Mouse (Mus musculus) limb, embryonic 12.5 days (tissue): ENCODE data around the gene Sorbs2. TPM values are rescaled to one million over a fixed set of nuclear protein-coding genes. Genes with fewer than 3 reads are reported as not detected.

Experiments used
- ATAC-seq: fragments of 200-750 bp; cut with Nextera tagmentation; 2 replicates; pipeline ENCODE4 v1.8.0; 2017; ENCODE audit warnings: low read depth, moderate TSS enrichment; ENCODE audit not compliant: insufficient number of reproducible peaks, insufficient read depth, low FRiP score, low TSS enrichment
- H3K27ac ChIP-seq: fragments of 300-500 bp; sonication (generic); 2 replicates; pipeline ENCODE4 v1.5.1; 2016; ENCODE audit warnings: mild to moderate bottlenecking, moderate library complexity
- H3K27me3 ChIP-seq: fragments of 300-500 bp; sonication (generic); 2 replicates; pipeline ENCODE4 v1.6.1; 2016; ENCODE audit warnings: mild to moderate bottlenecking, moderate library complexity
- H3K36me3 ChIP-seq: fragments of 300-500 bp; sonication (generic); 2 replicates; pipeline ENCODE4 v1.6.1; 2016; ENCODE audit warnings: mild to moderate bottlenecking, moderate library complexity
- H3K4me1 ChIP-seq: fragments of 300-500 bp; sonication (generic); replicated peaks from 2 replicates; pipeline ENCODE4 v1.6.1; 2016
- H3K4me2 ChIP-seq: fragments of 300-500 bp; sonication (generic); 2 replicates; pipeline ENCODE4 v1.6.1; 2016; ENCODE audit warnings: mild to moderate bottlenecking, moderate library complexity
- H3K4me3 ChIP-seq: fragments of 300-500 bp; sonication (generic); replicated peaks from 2 replicates; pipeline ENCODE4 v1.5.1; 2016; ENCODE audit warnings: mild to moderate bottlenecking
- H3K9ac ChIP-seq: fragments of 300-500 bp; sonication (generic); replicated peaks from 2 replicates; pipeline ENCODE4 v1.6.1; 2016; ENCODE audit warnings: mild to moderate bottlenecking, moderate library complexity
- H3K9me3 ChIP-seq: fragments of 300-500 bp; sonication (generic); 2 replicates; pipeline ENCODE4 v1.6.1; 2016; ENCODE audit warnings: mild to moderate bottlenecking, moderate library complexity
- WGBS: fragments of 180-500 bp; shearing (Covaris S2); methylation state at CpG from one replicate; pipeline ENCODE4 v1.1.7; 2016; 5-methylcytosine and 5-hydroxymethylcytosine counted together
- polyA plus RNA-seq: library from polyadenylated mRNA; unstranded; fragments of >200 nt; fragmentation: Nextera tagmentation; extraction: Ambion mirVana; gene quantifications from 2 replicates; pipeline ENCODE4 v1.2.1, GENCODE M21; 2016

Gene Sorbs2
- polyA plus RNA-seq, 1 experiment from 2014 or later: 26.5 TPM

DNA sequence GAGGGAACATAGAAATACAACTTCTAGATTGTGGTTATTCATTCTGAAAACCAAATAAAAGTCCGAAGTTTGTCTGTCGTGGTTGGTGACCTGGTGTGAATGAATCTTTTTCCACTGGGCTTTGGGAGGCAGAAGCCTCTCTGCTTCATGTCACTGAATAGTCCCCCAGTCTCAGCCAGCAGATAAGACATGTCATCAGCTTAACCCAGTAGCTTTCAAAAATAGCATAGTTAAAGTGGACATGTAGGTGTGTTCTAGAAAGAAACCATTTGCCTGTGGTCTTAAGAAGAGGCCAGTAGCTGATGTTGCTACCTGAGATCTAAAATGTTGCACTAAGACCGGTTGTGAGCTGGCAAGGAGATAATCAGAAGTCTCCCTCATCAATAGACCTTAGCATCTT lies 150.4 kb downstream of the Sorbs2 start:
- H3K27ac ChIP-seq: no peak overlapping the region
- peak overlapping the region; percentile 45 for H3K4me2 ChIP-seq
- ATAC-seq: no peak
- no peak overlapping the region for H3K9ac ChIP-seq
- no peaks in the 10 kb centered on the region for H3K27me3 ChIP-seq
- no peaks in the 10 kb centered on the region for H3K9me3 ChIP-seq
- no peak overlapping the region for H3K4me3 ChIP-seq
- WGBS: 80% methylated on average over 3 of the region's 3 CpGs
- peaks cover 46% of the 10 kb centered on the region for H3K4me1 ChIP-seq
- no peaks in the 10 kb centered on the region for H3K36me3 ChIP-seq

DNA sequence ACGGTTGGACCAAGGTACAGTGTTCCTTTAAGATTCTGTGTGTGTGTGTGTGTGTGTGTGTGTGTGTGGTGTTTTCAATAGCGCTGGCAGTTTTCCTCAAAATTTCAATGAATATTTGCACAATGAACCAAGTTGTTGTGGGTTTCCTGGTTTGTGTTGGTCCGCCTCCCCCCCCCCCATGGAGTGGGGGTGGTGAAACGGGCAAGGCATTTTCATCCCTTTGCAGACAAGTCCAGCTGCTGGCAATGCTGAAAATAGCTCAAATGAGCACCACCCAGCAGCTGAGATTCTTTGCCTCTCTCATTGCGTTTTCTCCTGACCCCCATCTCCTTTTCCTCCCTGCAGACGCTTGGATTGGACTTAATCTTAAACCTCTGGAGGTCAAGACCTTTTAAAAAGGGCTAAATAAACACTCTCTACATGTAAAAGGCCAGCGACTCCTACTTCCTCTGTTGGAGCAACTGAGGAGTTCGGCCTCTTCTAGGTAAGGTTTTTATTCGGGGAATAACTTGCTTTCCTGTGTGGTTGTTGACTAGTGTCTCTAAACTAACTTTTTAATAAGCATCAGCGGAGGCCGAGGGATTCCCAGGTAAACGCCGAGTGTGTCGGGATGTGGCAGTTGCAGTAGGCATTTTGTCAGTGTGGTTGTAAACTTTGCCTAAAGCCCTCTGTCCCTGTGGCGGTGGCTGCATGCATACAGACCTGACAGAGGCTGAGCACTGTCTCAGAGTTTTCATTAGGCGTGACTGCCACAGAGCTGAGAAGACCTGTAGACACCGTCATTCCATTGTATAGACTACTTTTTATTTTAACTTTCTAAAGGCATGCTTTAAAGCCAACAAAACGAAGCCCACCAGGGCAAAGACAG lies 151.1 kb downstream of the Sorbs2 start:
- ATAC-seq: no peak
- WGBS: 25% methylated on average over 18 of the region's 18 CpGs

DNA sequence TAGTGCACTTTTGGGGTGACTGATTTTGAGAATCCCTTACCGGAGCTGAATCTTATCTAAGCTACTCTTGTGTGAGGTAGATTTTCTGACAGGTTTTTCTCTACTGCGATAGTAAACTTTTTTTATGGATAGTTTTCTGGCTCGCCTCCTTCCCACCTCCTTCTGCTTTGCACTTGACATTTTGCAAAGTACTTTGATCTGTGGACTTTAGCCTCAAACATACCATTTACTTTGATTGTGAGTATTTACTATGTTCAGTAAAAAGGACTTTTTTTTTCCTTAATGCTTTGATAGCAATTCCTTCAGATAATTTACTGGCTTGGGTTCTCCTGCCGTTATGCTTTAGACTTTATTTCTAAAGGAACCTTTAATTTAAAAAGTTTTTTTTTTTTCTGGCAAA lies 151.9 kb downstream of the Sorbs2 start:
- peak overlapping the region; percentile 45 for H3K4me2 ChIP-seq

More for the DNA sequence above, 151.1 kb downstream of the Sorbs2 start:
- Histone ChIP-seq H3K9ac (peak overlapping the region; percentile 18; the same call in 1 of the 2 replicates), H3K4me3 (peak overlapping the region; percentile 24), H3K4me2 (peak overlapping the region; percentile 45), H3K27ac (peak overlapping the region; percentile 67), H3K27me3 (no peaks in the 10 kb centered on the region), H3K9me3 (no peaks in the 10 kb centered on the region), H3K4me1 (peaks cover 46% of the 10 kb centered on the region), H3K36me3 (no peaks in the 10 kb centered on the region)

DNA sequence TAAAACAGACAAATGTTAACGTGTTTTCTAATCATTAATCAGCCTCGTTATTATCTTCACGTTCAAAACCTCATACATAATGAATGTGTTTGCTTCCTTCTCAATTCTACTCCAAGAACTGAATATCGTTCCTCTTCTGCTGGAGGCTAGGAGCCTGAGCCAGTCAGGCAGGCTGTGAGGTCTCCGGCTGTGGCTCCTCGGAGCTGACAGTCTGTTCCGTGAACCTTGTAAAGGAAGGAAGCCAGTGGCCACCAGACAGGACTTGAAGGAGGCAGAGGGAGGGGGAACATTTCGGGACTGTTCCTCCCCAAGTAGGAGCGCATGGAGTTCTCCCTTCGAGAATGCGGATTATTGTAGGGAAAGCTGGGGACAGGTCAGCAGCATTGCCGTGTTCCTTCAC lies 153.0 kb downstream of the Sorbs2 start:
- ATAC-seq: no peak
- no peak overlapping the region for H3K9ac ChIP-seq
- WGBS: 48% methylated on average over 12 of the region's 12 CpGs
- peaks cover 40% of the 10 kb centered on the region for H3K4me1 ChIP-seq
- no peaks in the 10 kb centered on the region for H3K36me3 ChIP-seq
- H3K4me3 ChIP-seq: no peak overlapping the region
- peak overlapping the region; percentile 23 for H3K4me2 ChIP-seq
- H3K9me3 ChIP-seq: no peaks in the 10 kb centered on the region
- H3K27ac ChIP-seq: peak overlapping the region; percentile 74
- H3K27me3 ChIP-seq: no peaks in the 10 kb centered on the region

More for the DNA sequence above, 151.9 kb downstream of the Sorbs2 start:
- Histone ChIP-seq H3K27ac (peak overlapping the region; percentile 67), H3K4me1 (peaks cover 45% of the 10 kb centered on the region), H3K9me3 (no peaks in the 10 kb centered on the region), H3K36me3 (no peaks in the 10 kb centered on the region), H3K9ac (no peak overlapping the region), H3K27me3 (no peaks in the 10 kb centered on the region), H3K4me3 (peak overlapping the region; percentile 24; the same call in 1 of the 2 replicates)
- 37% methylated on average over 4 of the region's 4 CpGs for WGBS
- ATAC-seq: no peak

DNA sequence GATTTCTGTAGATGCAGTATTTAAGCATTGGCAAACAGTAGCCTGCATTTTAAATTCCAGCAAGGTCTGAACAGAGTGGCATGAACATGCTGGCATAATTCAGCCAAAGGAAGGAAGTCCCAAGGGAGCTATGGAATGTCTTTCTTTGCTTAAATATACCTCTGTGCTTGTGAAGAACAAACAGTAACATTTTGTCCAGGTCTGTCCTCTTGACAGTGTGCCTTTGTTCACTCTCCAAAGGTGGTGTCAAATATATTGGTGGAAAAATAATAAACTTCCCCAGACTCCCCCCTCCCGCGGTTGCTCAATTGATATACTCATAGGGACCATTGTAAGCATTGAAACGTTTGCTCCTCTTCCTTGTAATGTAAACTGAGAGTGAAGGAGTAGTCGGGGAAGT lies 154.0 kb downstream of the Sorbs2 start:
- Histone ChIP-seq H3K27ac (peak overlapping the region; percentile 74; the same call in 1 of the 2 replicates), H3K9me3 (no peaks in the 10 kb centered on the region), H3K27me3 (no peaks in the 10 kb centered on the region), H3K36me3 (no peaks in the 10 kb centered on the region), H3K9ac (no peak overlapping the region), H3K4me2 (peak overlapping the region; percentile 17), H3K4me3 (no peak overlapping the region), H3K4me1 (peaks cover 40% of the 10 kb centered on the region)
- WGBS: 41% methylated on average over 4 of the region's 4 CpGs
- ATAC-seq: peak; percentile 54; the same call in 1 of the 2 replicates

DNA sequence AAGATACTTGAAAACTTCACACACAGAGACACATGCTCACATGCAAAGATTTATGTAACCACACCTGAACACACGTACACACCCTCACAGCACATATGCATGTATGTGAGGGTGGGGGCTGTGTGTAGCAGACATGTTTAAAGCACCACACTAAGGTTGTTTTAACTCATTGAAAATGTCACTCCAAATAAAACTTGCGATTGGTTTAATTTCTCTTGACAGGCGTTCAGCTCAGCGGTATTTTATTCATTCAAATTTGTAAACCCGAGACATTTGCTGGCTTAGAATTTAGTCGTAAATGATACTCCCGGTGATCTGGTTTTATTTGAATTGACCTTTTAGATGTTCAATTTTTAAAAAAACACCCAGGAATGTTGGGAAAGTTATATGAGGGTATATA lies 158.6 kb downstream of the Sorbs2 start:
- 84% methylated on average over 7 of the region's 7 CpGs for WGBS
- Histone ChIP-seq H3K36me3 (no peaks in the 10 kb centered on the region), H3K9me3 (no peaks in the 10 kb centered on the region), H3K4me1 (peaks cover 10% of the 10 kb centered on the region), H3K4me2 (no peak overlapping the region), H3K4me3 (no peak overlapping the region), H3K9ac (no peak overlapping the region), H3K27ac (no peak overlapping the region), H3K27me3 (no peaks in the 10 kb centered on the region)
- ATAC-seq: no peak

DNA sequence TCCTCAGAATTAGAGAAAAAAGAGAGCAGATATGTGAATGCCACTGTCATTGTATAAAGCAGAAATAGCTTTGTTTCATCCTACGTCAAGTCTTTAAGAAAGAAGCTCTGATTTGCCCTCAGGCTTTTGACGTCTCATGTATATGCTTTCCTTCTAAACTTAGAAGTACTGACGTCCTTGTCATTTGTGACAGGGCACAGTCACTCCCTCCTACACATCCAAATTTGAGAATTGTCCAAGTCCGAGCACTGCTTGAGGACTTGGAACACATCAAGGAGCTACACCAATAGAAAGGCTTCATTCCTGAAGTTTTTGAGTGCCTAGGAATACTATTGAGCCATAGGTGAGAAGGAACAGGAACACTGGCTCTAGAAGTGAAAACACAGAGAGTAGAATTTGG lies 165.6 kb downstream of the Sorbs2 start:
- H3K27me3 ChIP-seq: no peaks in the 10 kb centered on the region
- H3K27ac ChIP-seq: no peak overlapping the region
- H3K9ac ChIP-seq: no peak overlapping the region
- H3K4me2 ChIP-seq: no peak overlapping the region
- H3K36me3 ChIP-seq: no peaks in the 10 kb centered on the region
- H3K4me1 ChIP-seq: peaks cover 10% of the 10 kb centered on the region
- WGBS: 85% methylated on average over 4 of the region's 4 CpGs
- H3K4me3 ChIP-seq: no peak overlapping the region
- no peak for ATAC-seq
- H3K9me3 ChIP-seq: no peaks in the 10 kb centered on the region

DNA sequence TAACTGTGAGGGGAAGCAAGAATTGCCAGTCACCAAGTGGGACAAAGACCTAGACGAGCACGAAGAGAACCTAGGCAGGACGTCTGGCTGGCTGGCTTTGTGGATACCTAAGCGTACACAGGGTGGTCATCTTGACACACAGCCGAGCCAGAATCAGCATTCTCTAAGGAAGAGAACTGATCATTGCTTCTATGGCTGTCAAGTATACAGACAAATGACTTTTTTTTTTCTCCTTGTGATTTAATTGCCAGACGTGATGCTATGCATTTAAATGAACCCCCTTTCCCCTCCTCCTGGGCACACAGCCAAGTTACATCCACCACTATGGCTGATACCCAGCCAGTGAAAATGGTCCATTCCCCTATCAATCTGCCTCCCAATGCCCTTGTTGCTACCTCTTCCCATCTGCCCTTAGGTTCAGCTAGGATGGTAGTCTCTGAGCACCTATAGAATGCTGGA lies 168.3 kb downstream of the Sorbs2 start:
- Histone ChIP-seq H3K4me3 (no peak overlapping the region), H3K9ac (no peak overlapping the region), H3K27me3 (no peaks in the 10 kb centered on the region), H3K4me2 (no peak overlapping the region), H3K9me3 (no peaks in the 10 kb centered on the region), H3K4me1 (peaks cover 10% of the 10 kb centered on the region), H3K36me3 (no peaks in the 10 kb centered on the region), H3K27ac (no peak overlapping the region)
- ATAC-seq: no peak
- WGBS: 72% methylated on average over 6 of the region's 6 CpGs

DNA sequence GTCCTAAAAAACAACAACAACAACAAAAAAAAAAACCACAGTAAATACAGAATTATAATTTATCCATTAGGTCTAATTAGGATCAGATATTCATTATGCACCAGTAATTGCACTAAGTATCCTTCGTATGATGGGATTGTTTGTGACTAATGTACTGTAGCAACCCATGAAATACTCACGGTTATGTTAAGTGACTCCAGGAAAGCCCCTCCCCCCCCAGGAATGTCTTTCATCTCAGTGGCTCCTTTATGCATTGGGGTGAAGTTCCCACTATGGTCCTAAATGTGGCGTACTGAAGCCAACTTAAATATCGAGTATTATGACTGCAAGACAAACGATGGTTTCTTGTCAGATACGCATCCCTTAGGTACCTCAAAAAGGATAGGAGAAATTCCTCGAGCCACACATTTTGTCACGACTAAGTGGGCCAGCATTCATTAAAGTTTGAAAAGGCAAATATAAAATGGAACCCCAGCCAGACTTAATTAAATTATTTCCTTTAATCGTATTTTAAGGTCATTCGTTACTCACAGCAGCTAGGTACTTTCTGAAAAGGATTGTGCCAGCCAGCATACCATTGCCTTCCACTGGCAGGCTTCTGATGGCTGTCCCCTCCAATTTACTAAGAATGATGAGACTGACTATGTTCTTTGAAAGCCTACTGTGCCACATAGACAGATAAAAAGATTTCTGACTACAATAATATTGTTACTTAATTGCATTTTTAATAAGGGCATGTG lies 169.7 kb downstream of the Sorbs2 start:
- Histone ChIP-seq H3K4me3 (no peak overlapping the region), H3K4me2 (no peak overlapping the region), H3K27me3 (no peaks in the 10 kb centered on the region), H3K4me1 (peaks cover 10% of the 10 kb centered on the region), H3K27ac (no peak overlapping the region), H3K9ac (no peak overlapping the region), H3K9me3 (no peaks in the 10 kb centered on the region), H3K36me3 (no peaks in the 10 kb centered on the region)
- no peak for ATAC-seq
- WGBS: 34% methylated on average over 10 of the region's 10 CpGs

DNA sequence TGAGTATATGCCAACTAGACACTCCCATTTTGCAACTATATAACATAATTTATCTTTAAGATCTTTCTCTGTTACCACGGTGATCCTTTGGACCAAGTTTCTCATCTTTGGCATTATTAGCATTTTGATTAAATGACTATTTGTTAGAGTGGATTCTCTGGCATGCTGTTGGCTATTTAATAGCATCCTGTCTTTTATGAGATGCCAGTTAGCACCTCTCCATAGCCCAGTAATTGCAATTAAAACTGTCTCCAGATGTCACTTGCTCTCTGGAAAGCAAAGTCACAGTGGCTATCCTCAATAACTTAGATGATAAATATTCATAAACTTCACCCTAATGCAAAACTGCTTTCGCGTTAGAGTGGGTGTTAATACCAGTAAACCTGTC lies 170.3 kb downstream of the Sorbs2 start:
- Histone ChIP-seq H3K4me2 (no peak overlapping the region), H3K4me3 (no peak overlapping the region), H3K4me1 (peaks cover 10% of the 10 kb centered on the region), H3K27me3 (no peaks in the 10 kb centered on the region), H3K36me3 (no peaks in the 10 kb centered on the region), H3K27ac (no peak overlapping the region), H3K9ac (no peak overlapping the region), H3K9me3 (no peaks in the 10 kb centered on the region)
- no peak for ATAC-seq
- WGBS: 49% methylated on average over 3 of the region's 3 CpGs

DNA sequence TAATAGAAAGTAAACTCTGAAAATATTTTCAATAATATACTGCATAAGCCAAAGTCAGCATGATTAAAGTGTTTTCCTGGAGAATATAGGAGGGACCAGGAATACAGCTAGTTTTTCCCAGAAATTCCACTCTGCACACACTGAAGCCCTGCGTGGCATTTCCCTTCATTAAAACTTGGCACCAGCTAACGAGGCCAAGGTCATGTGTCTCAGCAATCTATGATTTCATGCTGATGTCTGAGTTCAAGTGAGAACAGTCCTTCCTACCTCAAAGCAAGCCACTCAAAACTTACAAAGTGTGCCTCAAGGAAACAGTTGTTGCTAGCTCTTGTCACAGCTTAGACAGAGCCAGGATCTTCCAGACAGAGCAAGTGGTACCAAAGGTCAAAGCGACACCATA lies 173.6 kb downstream of the Sorbs2 start:
- no peak for ATAC-seq
- H3K36me3 ChIP-seq: no peaks in the 10 kb centered on the region
- WGBS: 68% methylated on average over 3 of the region's 3 CpGs

More for the DNA sequence above, 173.6 kb downstream of the Sorbs2 start:
- no peak overlapping the region for H3K27ac ChIP-seq
- H3K27me3 ChIP-seq: no peaks in the 10 kb centered on the region
- H3K9me3 ChIP-seq: no peaks in the 10 kb centered on the region
- no peak overlapping the region for H3K9ac ChIP-seq
- no peak overlapping the region for H3K4me2 ChIP-seq
- peaks cover 10% of the 10 kb centered on the region for H3K4me1 ChIP-seq
- H3K4me3 ChIP-seq: no peak overlapping the region
